Mouse (Mus musculus): Measurements from ENCODE around the gene Gm8978. TPM values are rescaled to one million over a fixed set of nuclear protein-coding genes. Genes with fewer than 3 reads are reported as not detected.
"Not testable (repeated sequence)": the region's sequence is repeated elsewhere in the genome, so short reads cannot be mapped to it uniquely, and the experiment has no call there.

Gene Gm8978
- total RNA-seq (2021), result not detected
- long read RNA-seq, result 0 reads

GRCm38 (mm10) chr19:33625152-33625551 lies at the start of gene Gm8978:
Gene Gm8978, minus strand, starts transcription at chr19:33625252.
- not testable (repeated sequence) for DNase-seq (ENCODE audit: low spot score in 2 of 2)

GRCm38 (mm10) chr19:33589626-33590302 lies 35.3 kb downstream of the Gm8978 start:
- DNase-seq (ENCODE audit: low spot score in 2 of 2), result peak; percentile 32 to 67

GRCm38 (mm10) chr19:33568551-33568950 lies 56.5 kb downstream of the Gm8978 start:
- not testable (repeated sequence) for DNase-seq (ENCODE audit: low spot score in 2 of 2)

Small RNAs within 50 kb of the gene (microRNA-seq; reads per million reads assigned to microRNA genes)
- gene Gm27440, result 0 reads per million in 2 experiments

Other genes with a start within 250 kb of the Gm8978 start
- gene Rnls, start 233.0 kb downstream of the Gm8978 start, total RNA-seq (2021), result 1 to 10 TPM; 1.2 to 1.6 TPM
- under 1 TPM in 1 of 2 experiments, not detected in 1; 0.13 TPM for gene Lipo4, start 107.5 kb downstream of the Gm8978 start, total RNA-seq (2021)
- under 1 TPM in 1 of 2 experiments, not detected in 1; 0.20 TPM for gene Lipo2, start 126.1 kb upstream of the Gm8978 start, total RNA-seq (2021)
- gene Lipo3, start 136.7 kb upstream of the Gm8978 start, total RNA-seq (2021), result 1 to 10 TPM; 4.7 to 5.1 TPM
- gene Lipo1, start 162.2 kb upstream of the Gm8978 start, total RNA-seq (2021), result not detected